Mouse (Mus musculus) heart, adult 2 months (tissue): ENCODE measurements around the gene Ucp2.

Source experiments
- CTCF ChIP-seq: fragments of 200-600 bp; IDR thresholded peaks from 2 replicates; pipeline ENCODE4 v1.8.1; 2022; ENCODE audit warnings: antibody characterized with exemption, mild to moderate bottlenecking, moderate library complexity
- EP300 ChIP-seq: fragments of 200-500 bp; IDR thresholded peaks from 2 replicates; pipeline ENCODE4 v1.6.1; 2011; ENCODE audit warnings: low read depth, low read length, control low read depth; ENCODE audit not compliant: insufficient read depth
- POLR2A ChIP-seq: fragments of 200-500 bp; IDR thresholded peaks from 2 replicates; pipeline ENCODE4 v1.6.1; 2011; ENCODE audit warnings: mild to moderate bottlenecking, low read depth, low read length, control low read depth; ENCODE audit not compliant: insufficient read depth

DNA sequence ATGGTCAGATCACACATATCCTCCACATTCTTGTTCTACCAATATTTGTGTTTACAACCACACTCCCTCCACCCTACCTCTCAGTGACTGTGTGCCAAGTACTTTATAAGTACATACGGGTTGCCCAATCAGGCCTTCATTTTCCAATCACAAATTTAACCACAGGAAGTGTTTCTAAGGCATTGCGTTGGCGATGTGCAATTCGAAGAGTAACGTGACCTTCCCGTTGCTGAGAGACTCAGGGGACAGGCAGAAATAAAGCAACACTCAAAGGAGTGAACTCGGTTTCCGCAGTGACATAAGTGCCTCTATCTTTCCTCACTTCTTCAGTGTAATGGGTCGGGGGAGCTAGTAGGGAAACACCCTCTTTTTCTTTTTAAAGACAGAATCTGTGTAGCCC lies 46.4 kb downstream of the Ucp2 start:
- no peak for TF ChIP-seq EP300
- TF ChIP-seq CTCF: no peak
- TF ChIP-seq POLR2A: no peak
